Mouse (Mus musculus) liver (tissue): ENCODE measurements around the gene Cdc25a.

Source experiments
- DNase-seq: peaks from one replicate; pipeline ENCODE4 v3.0.0-alpha.2; 2020; ENCODE audit warnings: mixed read lengths

Cdc25a gene

DNA sequence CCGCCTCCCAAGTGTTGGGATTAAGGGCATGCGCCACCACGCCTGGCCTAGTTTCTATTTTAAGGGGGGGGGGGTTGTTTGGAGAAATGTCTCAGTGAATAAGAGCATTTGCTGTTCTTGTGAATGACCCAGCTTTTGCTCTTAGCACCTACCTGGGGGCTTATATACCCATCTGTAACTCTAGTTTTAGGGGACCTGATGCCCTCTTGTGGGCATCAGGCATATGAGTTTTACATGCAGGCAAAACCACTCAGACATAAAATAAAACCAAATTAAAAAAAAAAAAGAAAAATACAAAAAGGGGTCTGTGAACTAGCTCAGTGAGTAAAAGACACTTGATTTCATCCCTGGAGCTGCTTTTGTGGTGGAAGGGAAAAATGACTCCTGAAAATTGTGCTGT is 64.0 kb downstream of the Cdc25a start:
- no peak for DNase-seq

DNA sequence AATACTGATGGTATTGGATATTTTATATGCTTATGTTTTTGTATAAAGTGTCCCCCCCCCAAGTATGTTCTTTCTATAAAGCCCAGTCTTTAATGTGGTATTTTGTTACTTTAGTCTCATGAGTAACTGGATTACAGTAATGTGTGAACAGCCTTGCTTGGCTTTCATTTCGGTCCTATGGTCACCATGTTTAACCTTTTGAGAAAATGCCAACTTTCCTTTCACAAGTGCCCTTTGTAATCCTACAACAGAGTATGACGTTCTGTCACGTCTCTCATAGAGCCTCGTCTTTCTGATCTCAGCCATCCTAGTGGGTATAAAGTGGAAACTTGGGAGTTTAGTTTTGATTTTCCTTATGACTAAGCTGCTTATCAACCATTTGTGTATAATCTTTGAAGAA is 67.4 kb downstream of the Cdc25a start:
- DNase-seq = no peak
